ENCODE assay signal across 8 mouse cellular contexts in genomic region chr8:11009431-11010071, GRCm38 (mm10). TPM values are rescaled to one million over a fixed set of nuclear protein-coding genes. Genes with fewer than 3 reads are reported as not detected.
DNase-seq lines count a peak whose midpoint lies in the region; ATAC-seq and TF ChIP-seq lines count a peak whose summit lies in the region.

No protein-coding gene starts in this region.

- H3K36me3 ChIP-seq in forebrain, postnatal 0 days (ENCODE audit: insufficient read depth): no peaks in the 10 kb centered on the region; the same call in 1 of the 2 replicates
- H3K36me3 ChIP-seq in hindbrain, embryonic 12.5 days: 0 out of 2 replicates have a peak, but pooled peaks cover 8% of the 10 kb centered on the region

- ATAC-seq in forebrain, postnatal 0 days: peak; percentile 84
- peak; percentile 65 for ATAC-seq in hindbrain, embryonic 12.5 days (ENCODE audit: low FRiP score)

- DNase-seq in MN1 (ENCODE audit: low spot score): peak; percentile 94
- DNase-seq in cerebellum, adult 18-20 months: peak; percentile 71 to 83
- peak; percentile 92 for DNase-seq in forebrain, postnatal 0 days
- peak; percentile 63 to 73 for DNase-seq in left cerebral cortex, adult 18-20 months (ENCODE audit: low spot score in 2 of 2)
- DNase-seq in lung, postnatal 4 days: peak; percentile 81 to 85
- peak; percentile 71 to 74 for DNase-seq in right cerebral cortex, adult 2 months (ENCODE audit: low spot score in 2 of 2)
- peak; percentile 64 for DNase-seq in urinary bladder, adult 2 months (ENCODE audit: low spot score)

- H3K27me3 ChIP-seq in forebrain, postnatal 0 days (ENCODE audit: insufficient read depth, low read length): no peaks in the 10 kb centered on the region
- H3K27me3 ChIP-seq in hindbrain, embryonic 12.5 days: no peaks in the 10 kb centered on the region

- TF ChIP-seq CTCF in forebrain, postnatal 0 days (IDR thresholded peaks at IDR 0.05; ENCODE audit: low read depth): no peak

- H3K4me3 ChIP-seq in forebrain, postnatal 0 days (ENCODE audit: low read depth, low read length): peak overlapping the region; percentile 84
- peak overlapping the region; percentile 57 for H3K4me3 ChIP-seq in hindbrain, embryonic 12.5 days

- H3K9ac ChIP-seq in forebrain, postnatal 0 days: peak overlapping the region; percentile 99
- peak overlapping the region; percentile 87 for H3K9ac ChIP-seq in hindbrain, embryonic 12.5 days

- WGBS in forebrain, postnatal 0 days: 1% methylated on average over 46 of the region's 62 CpGs
- under 1% methylated on average over 57 of the region's 62 CpGs for WGBS in hindbrain, embryonic 12.5 days

- peak overlapping the region; percentile 86 for H3K4me2 ChIP-seq in forebrain, postnatal 0 days (ENCODE audit: low read depth)
- peak overlapping the region; percentile 91 for H3K4me2 ChIP-seq in hindbrain, embryonic 12.5 days (replicated peaks)

- peak overlapping the region; percentile 100 for H3K27ac ChIP-seq in forebrain, postnatal 0 days (ENCODE audit: low read depth, low read length)
- peak overlapping the region; percentile 99 for H3K27ac ChIP-seq in hindbrain, embryonic 12.5 days

- peaks cover 22% of the 10 kb centered on the region for H3K4me1 ChIP-seq in forebrain, postnatal 0 days (ENCODE audit: insufficient read depth)
- H3K4me1 ChIP-seq in hindbrain, embryonic 12.5 days: peaks cover 40% of the 10 kb centered on the region

- no peaks in the 10 kb centered on the region for H3K9me3 ChIP-seq in forebrain, postnatal 0 days (ENCODE audit: low read length)
- no peaks in the 10 kb centered on the region for H3K9me3 ChIP-seq in hindbrain, embryonic 12.5 days (replicated peaks)

RNA-seq across cellular contexts. Expression of gene Irs2, which starts 1.3 kb away (rescaled TPM):
- total RNA-seq in forebrain, postnatal 0 days (2014; rRNA removed): 28.2 and 37.3 TPM in 2 replicates
- 5.5 and 7.6 TPM in 2 replicates for polyA plus RNA-seq in forebrain, postnatal 0 days (2015; fragmentation: Nextera tagmentation; extraction: Ambion mirVana)
- polyA plus RNA-seq in hindbrain, embryonic 12.5 days (2016; fragmentation: Nextera tagmentation; extraction: Ambion mirVana): 9.8 and 10.4 TPM in 2 replicates
- total RNA-seq in left cerebral cortex, adult 18-20 months (2021): 10 to 100 TPM; 64.4 to 93.4 TPM
- polyA plus RNA-seq in urinary bladder, adult 2 months (2012; rRNA removed): 8.5 and 13.4 TPM in 2 replicates

Comparison
In these comparisons a context has a peak if more than half of its experiments do, and no peak if none do; other contexts are left out.
1. Peak in every context shown above with its lines: DNase-seq, ATAC-seq, H3K4me3 ChIP-seq and H3K27ac ChIP-seq.